Mouse (Mus musculus) adrenal gland, postnatal 36 days (tissue): ENCODE measurements around the gene Rxfp2. TPM values are rescaled to one million over a fixed set of nuclear protein-coding genes. Genes with fewer than 3 reads are reported as not detected.

Source experiments
- DNase-seq, 2 experiments: peaks; one replicate each; pipeline ENCODE4 v3.0.0; 2021; ENCODE audit warnings: mixed read lengths in 1 of 2
- total RNA-seq, 2 experiments: library from RNA; stranded (reverse); gene quantifications; 2 replicates each; pipeline ENCODE4 v1.2.3; 2021

Gene Rxfp2
- total RNA-seq, 2 experiments from 2014 or later = not detected

GRCm38 (mm10) chr5:150115271-150116092 lies 97.0 kb downstream of the Rxfp2 start:
- DNase-seq = peak in 1 of 2 experiments; percentile 26

DNA sequence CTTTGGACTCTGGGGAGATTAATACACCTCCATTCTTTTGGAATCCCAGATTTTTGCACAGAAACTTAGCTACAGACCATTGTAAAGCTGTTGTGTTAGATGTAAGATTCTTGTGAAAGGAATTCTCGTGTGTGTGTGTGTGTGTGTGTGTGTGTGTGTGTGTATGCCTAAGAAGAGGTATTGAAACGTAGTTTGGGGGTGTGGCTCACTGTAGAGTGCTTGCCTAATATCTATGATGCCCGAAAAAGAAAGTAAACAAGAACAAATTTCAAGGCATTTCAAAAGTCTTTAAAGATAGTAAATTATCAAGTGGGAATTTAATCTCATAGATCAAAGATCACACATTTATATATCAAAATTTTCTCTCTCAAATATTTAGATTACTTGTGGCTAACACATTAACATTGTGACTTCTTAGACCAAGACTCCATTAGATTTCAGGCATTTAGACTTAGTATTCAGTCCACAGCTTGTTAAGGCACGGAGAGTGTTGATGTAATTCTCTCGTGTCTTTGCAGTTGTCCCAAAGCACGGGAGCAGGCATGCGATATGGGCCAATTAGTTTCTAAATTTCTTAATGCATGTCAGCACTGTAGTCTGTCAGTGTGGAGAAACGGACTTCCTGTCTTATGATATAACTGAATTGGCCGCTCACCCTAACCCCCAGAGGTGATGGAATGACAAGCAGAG lies 97.9 kb downstream of the Rxfp2 start:
- DNase-seq = no peak

GRCm38 (mm10) chr5:150116906-150117216 lies 98.4 kb downstream of the Rxfp2 start:
- DNase-seq = no peak

- no peak for DNase-seq
Observed at GRCm38 (mm10) chr5:150118124-150118454, 99.6 kb downstream of the Rxfp2 start.

GRCm38 (mm10) chr5:150118455-150119241 lies 100.2 kb downstream of the Rxfp2 start, which contains the start of gene Fry:
Gene Fry, plus strand, starts transcription at chr5:150118645.
- DNase-seq = peak; percentile 96 to 98

DNA sequence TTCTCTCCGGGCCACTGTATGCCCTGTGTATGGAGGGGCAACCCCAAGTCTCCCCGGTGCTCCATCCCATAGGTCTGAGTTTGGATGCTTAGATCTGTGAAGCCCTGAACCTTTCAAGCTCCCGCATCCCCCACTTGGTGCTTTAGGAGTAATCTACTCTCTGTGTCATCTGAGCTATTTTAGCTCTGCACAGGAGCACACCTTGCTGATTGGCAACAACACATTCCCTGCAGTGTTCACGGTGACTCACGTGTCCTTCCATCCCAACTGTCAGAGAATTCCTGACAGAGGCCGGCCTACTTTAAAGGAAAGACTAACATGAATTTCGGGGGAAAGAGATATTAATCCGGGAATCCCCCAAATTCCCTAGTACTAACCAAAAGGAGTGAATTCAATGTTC lies 102.2 kb downstream of the Rxfp2 start:
- DNase-seq = no peak

GRCm38 (mm10) chr5:150122095-150122494 lies 103.6 kb downstream of the Rxfp2 start:
- DNase-seq = no peak

DNA sequence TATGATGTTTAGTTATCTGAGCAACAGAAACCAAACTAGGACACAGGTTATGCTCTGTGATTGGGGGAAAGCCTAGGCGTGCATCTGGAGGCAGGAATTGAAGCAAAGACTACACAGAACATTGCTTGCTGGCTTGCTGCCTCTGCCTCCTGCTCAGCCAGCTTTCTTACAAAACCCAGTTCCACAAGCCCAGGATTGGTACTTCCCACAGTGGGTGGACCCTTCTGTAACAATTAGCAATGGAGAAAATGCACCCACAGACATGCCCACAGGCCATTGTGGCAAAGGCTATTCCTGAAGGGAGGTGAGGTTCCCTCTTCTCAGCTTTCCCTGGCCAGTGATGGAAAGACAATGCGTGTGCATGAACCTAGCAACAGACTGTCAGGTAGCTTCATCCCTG lies 104.1 kb downstream of the Rxfp2 start:
- peak in 1 of 2 experiments; percentile 23 for DNase-seq

- no peak for DNase-seq
Observed at GRCm38 (mm10) chr5:150125920-150126319, 107.4 kb downstream of the Rxfp2 start.

- DNase-seq = no peak
Observed at GRCm38 (mm10) chr5:150128432-150128831, 110.0 kb downstream of the Rxfp2 start.

DNA sequence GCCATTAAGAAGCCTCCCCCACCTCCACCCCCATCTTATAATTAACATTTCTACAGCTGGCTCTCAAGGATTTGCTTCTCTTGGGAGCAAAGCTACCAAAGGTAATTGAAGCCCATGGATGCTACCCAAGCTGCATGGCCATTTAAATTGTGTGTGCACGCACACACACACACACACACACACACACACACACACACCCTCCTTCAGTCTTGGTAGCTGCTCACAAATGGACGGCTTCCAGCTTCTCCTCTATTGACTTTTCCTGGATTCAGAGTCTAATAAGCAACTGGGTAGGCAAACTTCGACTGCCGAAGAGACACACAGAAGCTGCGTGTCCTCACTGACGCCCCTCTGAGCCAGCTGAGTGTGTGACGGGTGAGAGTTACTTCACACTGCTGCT lies 111.7 kb downstream of the Rxfp2 start:
- DNase-seq = no peak

- no peak for DNase-seq
Observed at GRCm38 (mm10) chr5:150131166-150131565, 112.7 kb downstream of the Rxfp2 start.

Other genes with a start within 250 kb of the Rxfp2 start
- gene Fry, start 100.0 kb downstream of the Rxfp2 start, total RNA-seq = 10 to 100 TPM; 29.9 to 40.9 TPM